Mouse (Mus musculus) heart, adult 2 months (tissue): Measurements from ENCODE around the gene Slc2a4. TPM values are rescaled to one million over a fixed set of nuclear protein-coding genes. Genes with fewer than 3 reads are reported as not detected.
"Not testable (repeated sequence)": the region's sequence is repeated elsewhere in the genome, so short reads cannot be mapped to it uniquely, and the experiment has no call there.

Experiments
- DNase-seq, 2 experiments: peaks; one replicate each; pipeline ENCODE4 v3.0.0; 2021
- H3K27ac ChIP-seq: fragments of 200-600 bp; 2 replicates; pipeline ENCODE4 v1.8.1; 2022
- H3K27me3 ChIP-seq: fragments of 200-500 bp; 2 replicates; pipeline ENCODE4 v1.6.1; 2012; ENCODE audit warnings: mild to moderate bottlenecking, low read length, inconsistent platforms, mixed read lengths; ENCODE audit not compliant: control insufficient read depth, insufficient read depth
- H3K36me3 ChIP-seq: fragments of 200-500 bp; 2 replicates; pipeline ENCODE4 v1.6.1; 2012; ENCODE audit warnings: low read length, inconsistent platforms; ENCODE audit not compliant: control insufficient read depth, insufficient read depth
- H3K4me1 ChIP-seq: fragments of 200-500 bp; 2 replicates; pipeline ENCODE4 v1.6.1; 2011; ENCODE audit warnings: low read length; ENCODE audit not compliant: control insufficient read depth, insufficient read depth
- H3K4me3 ChIP-seq: fragments of 200-600 bp; 2 replicates; pipeline ENCODE4 v1.8.1; 2022
- H3K79me2 ChIP-seq: fragments of 200-500 bp; replicated peaks from 2 replicates; pipeline ENCODE4 v1.6.1; 2012; ENCODE audit warnings: mild to moderate bottlenecking, inconsistent platforms, low read length, moderate library complexity, mixed read lengths; ENCODE audit not compliant: control insufficient read depth, insufficient read depth
- H3K9ac ChIP-seq: fragments of 200-500 bp; 2 replicates; pipeline ENCODE4 v1.6.1; 2012; ENCODE audit warnings: low read depth, mild to moderate bottlenecking, control low read depth, inconsistent platforms, low read length, mixed read lengths
- CTCF ChIP-seq: fragments of 200-600 bp; IDR thresholded peaks from 2 replicates; pipeline ENCODE4 v1.8.1; 2022; ENCODE audit warnings: antibody characterized with exemption, mild to moderate bottlenecking, moderate library complexity
- EP300 ChIP-seq: fragments of 200-500 bp; IDR thresholded peaks from 2 replicates; pipeline ENCODE4 v1.6.1; 2011; ENCODE audit warnings: low read depth, low read length, control low read depth; ENCODE audit not compliant: insufficient read depth
- POLR2A ChIP-seq: fragments of 200-500 bp; IDR thresholded peaks from 2 replicates; pipeline ENCODE4 v1.6.1; 2011; ENCODE audit warnings: mild to moderate bottlenecking, low read depth, low read length, control low read depth; ENCODE audit not compliant: insufficient read depth
- WGBS: fragments of 180-500 bp; shearing (Covaris S2); methylation state at CpG from one replicate; pipeline ENCODE4 v1.1.7; 2018; 5-methylcytosine and 5-hydroxymethylcytosine counted together
- intact Hi-C: fragments of 180-260 bp; cut with DNase I; formaldehyde crosslinking; loops from one replicate; pipeline ENCODE4 v1.15.1; 2025
- polyA plus RNA-seq: library from polyadenylated mRNA; depleted of rRNA; stranded (reverse); fragments of >200 nt; gene quantifications from 2 replicates; pipeline ENCODE4 v1.2.3, GENCODE M21; 2012
- total RNA-seq, 2 experiments: library from RNA; stranded (reverse); gene quantifications; 2 replicates each; pipeline ENCODE4 v1.2.3; 2021

Slc2a4 gene
- total and polyA plus RNA-seq, 3 experiments = 363 to 516 (median 456) TPM

- DNase-seq = no peak
- no peaks in the 10 kb centered on the region for H3K36me3 ChIP-seq
- no peaks in the 10 kb centered on the region for H3K79me2 ChIP-seq
- TF ChIP-seq POLR2A = no peak
- no peak for TF ChIP-seq CTCF
- TF ChIP-seq EP300 = no peak
- H3K27ac ChIP-seq = no peak overlapping the region
- H3K4me1 ChIP-seq = peaks cover 5% of the 10 kb centered on the region
- no peaks in the 10 kb centered on the region for H3K27me3 ChIP-seq
- 65% methylated on average over 8 of the region's 8 CpGs for WGBS
- H3K4me3 ChIP-seq = no peak overlapping the region
- no peak overlapping the region for H3K9ac ChIP-seq
- intact Hi-C loops = loop anchor here (5.0 kb wide), 1 partner anchor 271 kb away; no protein-coding TSS in a partner anchor
Measured at GRCm38 (mm10) chr11:69931769-69932168, 16.2 kb downstream of the Slc2a4 start.

GRCm38 (mm10) chr11:69930967-69931537 is 16.9 kb downstream of the Slc2a4 start:
- WGBS = 47% methylated on average over 3 of the region's 3 CpGs
- H3K9ac ChIP-seq = no peak overlapping the region
- peaks cover 3% of the 10 kb centered on the region for H3K4me1 ChIP-seq
- intact Hi-C loops = loop anchor here (5.0 kb wide), 1 partner anchor 271 kb away; no protein-coding TSS in a partner anchor
- no peak for DNase-seq
- TF ChIP-seq CTCF (no peak), EP300 (no peak), POLR2A (no peak)
- H3K36me3 ChIP-seq = no peaks in the 10 kb centered on the region
- no peak overlapping the region for H3K27ac ChIP-seq
- H3K27me3 ChIP-seq = no peaks in the 10 kb centered on the region
- no peaks in the 10 kb centered on the region for H3K79me2 ChIP-seq
- H3K4me3 ChIP-seq = no peak overlapping the region

GRCm38 (mm10) chr11:69930176-69930575 is 17.8 kb downstream of the Slc2a4 start:
- not testable (repeated sequence) for H3K27ac ChIP-seq, H3K9ac ChIP-seq, H3K4me3 ChIP-seq, H3K79me2 ChIP-seq, H3K36me3 ChIP-seq, H3K4me1 ChIP-seq, DNase-seq, H3K27me3 ChIP-seq
- intact Hi-C loops = loop anchor here (5.0 kb wide), 1 partner anchor 272 kb away; no protein-coding TSS in a partner anchor
- 86% methylated on average over 8 of the region's 8 CpGs for WGBS

- H3K27me3 ChIP-seq = no peaks in the 10 kb centered on the region
- no peak for DNase-seq
- H3K79me2 ChIP-seq = no peaks in the 10 kb centered on the region
- H3K9ac ChIP-seq = no peak overlapping the region
- no peak overlapping the region for H3K27ac ChIP-seq
- H3K4me3 ChIP-seq = no peak overlapping the region
- H3K4me1 ChIP-seq = peaks cover 1% of the 10 kb centered on the region; the same call in 1 of the 2 replicates
- 41% methylated on average over 4 of the region's 4 CpGs for WGBS
- intact Hi-C loops = loop anchor here (5.0 kb wide), 1 partner anchor 273 kb away; no protein-coding TSS in a partner anchor
- TF ChIP-seq POLR2A (no peak), EP300 (no peak), CTCF (no peak)
- no peaks in the 10 kb centered on the region for H3K36me3 ChIP-seq
Measured at GRCm38 (mm10) chr11:69929712-69930111, 18.3 kb downstream of the Slc2a4 start.

GRCm38 (mm10) chr11:69927501-69927900 is 20.5 kb downstream of the Slc2a4 start:
- Histone ChIP-seq H3K36me3 (no peaks in the 10 kb centered on the region), H3K4me3 (no peak overlapping the region), H3K27ac (no peak overlapping the region), H3K79me2 (no peaks in the 10 kb centered on the region), H3K4me1 (no peaks in the 10 kb centered on the region; the same call in 1 of the 2 replicates), H3K27me3 (no peaks in the 10 kb centered on the region), H3K9ac (no peak overlapping the region)
- DNase-seq = no peak
- 95% methylated on average over 2 of the region's 2 CpGs for WGBS
- TF ChIP-seq CTCF (no peak), POLR2A (no peak), EP300 (no peak)
- intact Hi-C loops = no loop called here

GRCm38 (mm10) chr11:69922796-69923195 is 25.2 kb downstream of the Slc2a4 start:
- Histone ChIP-seq H3K27ac (peak overlapping the region; percentile 97), H3K4me3 (no peak overlapping the region)
- 74% methylated on average over 3 of the region's 3 CpGs for WGBS

More at GRCm38 (mm10) chr11:69922796-69923195, 25.2 kb downstream of the Slc2a4 start:
- no peaks in the 10 kb centered on the region for H3K79me2 ChIP-seq
- intact Hi-C loops = loop anchor here (5.0 kb wide), 1 partner anchor 70 kb away; the partner anchor contains the start of gene Gabarap
- H3K27me3 ChIP-seq = no peaks in the 10 kb centered on the region
- TF ChIP-seq EP300 (no peak), POLR2A (no peak), CTCF (no peak)
- DNase-seq = no peak
- peaks cover 12% of the 10 kb centered on the region; the same call in 1 of the 2 replicates for H3K36me3 ChIP-seq
- no peak overlapping the region for H3K9ac ChIP-seq
- H3K4me1 ChIP-seq = peaks cover 6% of the 10 kb centered on the region
